Mouse (Mus musculus): ENCODE data around the gene Fgfr2. TPM values are rescaled to one million over a fixed set of nuclear protein-coding genes. Genes with fewer than 3 reads are reported as not detected.
A peak's percentile ranks its signal among the peaks of the same experiment; 100 is the strongest.

Fgfr2 gene
- total RNA-seq, 2 experiments from 2014 or later = 28.8 to 29.4 TPM

DNA sequence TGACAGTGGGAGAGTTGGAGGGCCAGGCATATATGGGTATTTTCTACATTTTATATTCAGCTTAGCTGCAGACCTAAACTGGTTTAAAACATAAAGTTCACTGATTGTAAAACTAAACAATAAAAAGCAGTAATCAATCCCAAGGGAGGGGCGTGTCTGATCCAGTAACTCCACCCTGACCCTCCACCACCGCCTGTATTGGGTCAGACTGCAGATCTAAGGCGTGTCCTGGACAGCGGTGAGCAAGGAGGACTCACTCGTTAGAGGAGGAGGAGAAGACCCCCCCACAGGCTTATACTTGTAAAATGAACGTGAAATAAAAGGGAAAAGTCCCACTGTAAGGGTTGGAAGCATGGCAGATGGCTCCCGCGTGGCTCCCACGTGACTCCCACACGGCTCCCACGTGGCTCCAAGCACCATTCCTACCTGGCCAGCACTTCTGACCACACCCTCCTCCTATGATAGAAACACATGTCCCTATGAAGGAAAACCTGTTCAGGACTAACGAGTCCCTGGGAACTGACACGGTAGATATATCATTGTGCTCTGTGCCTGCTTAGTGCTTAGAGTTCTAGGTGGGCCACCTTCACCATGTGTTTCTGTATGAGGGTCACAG is 2131.9 kb downstream of the Fgfr2 start:
- no peak for DNase-seq (ENCODE audit: extremely low spot score in 1 of 2, low spot score in 2 of 2)
- intact Hi-C loops (cut with DNase I) = no loop called here

DNA sequence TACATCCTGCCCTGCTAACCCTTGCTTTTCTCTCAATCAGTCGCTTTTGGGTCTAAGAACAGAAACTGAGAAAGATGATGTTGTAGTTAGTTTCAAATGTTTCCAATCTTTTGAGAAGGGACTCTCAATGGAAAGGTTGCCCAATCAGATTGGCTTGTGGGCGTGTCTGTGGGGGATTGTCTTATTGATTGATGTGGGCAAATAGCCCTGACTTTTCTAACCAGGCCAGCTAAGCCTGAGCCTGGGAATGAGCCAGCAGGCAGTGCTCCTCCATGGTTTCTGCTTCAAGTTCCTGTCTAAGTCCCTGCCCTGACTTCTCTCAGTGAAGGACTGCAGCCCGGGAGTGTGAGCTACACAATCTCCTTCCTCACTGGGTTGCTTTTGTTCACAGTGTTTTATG is 2133.8 kb downstream of the Fgfr2 start:
- DNase-seq (ENCODE audit: extremely low spot score in 1 of 2, low spot score in 2 of 2) = no peak
- intact Hi-C loops (cut with DNase I) = no loop called here

DNA sequence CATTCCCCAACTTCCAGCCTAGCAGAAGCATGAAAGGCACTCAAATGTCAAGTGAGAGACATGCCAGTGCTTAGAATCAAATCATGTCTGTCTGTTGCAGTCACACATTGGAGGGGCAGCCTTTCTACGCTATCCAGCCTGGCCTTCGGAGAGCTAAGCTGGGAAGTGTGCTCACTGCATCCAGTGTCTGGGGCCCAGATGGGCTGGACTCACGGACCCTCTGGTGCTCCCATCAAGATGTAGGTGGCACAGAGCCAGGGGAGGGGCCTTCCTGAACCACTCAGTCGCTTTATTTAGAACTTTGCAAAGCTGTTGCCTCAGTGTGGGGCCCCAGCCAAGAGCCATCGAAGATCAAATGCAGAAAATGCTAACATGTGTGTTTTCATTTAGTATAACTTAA is 2135.0 kb downstream of the Fgfr2 start:
- no peak for DNase-seq (ENCODE audit: extremely low spot score in 1 of 2, low spot score in 2 of 2)
- intact Hi-C loops (cut with DNase I) = no loop called here

DNA sequence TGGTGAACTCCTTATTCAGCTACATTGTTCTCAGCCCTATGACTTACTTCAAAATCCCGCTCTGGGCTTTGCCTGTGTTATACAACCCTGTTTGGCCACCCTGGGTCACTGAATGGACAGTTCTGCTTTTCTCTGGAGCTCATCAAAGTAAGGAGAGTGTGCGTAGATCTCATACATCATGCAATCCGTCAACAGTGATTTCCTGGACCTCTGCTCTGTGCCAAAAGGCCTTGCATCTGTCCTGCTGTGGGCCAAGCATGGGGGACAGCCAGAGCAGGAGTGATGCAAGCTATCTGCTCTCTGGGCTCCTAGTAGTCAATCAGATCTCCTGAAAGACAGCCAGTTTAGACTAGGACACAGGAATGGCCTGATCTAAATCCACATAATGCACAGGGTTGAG is 2137.4 kb downstream of the Fgfr2 start:
- intact Hi-C loops (cut with DNase I) = no loop called here
- DNase-seq (ENCODE audit: extremely low spot score in 1 of 2, low spot score in 2 of 2) = no peak

DNA sequence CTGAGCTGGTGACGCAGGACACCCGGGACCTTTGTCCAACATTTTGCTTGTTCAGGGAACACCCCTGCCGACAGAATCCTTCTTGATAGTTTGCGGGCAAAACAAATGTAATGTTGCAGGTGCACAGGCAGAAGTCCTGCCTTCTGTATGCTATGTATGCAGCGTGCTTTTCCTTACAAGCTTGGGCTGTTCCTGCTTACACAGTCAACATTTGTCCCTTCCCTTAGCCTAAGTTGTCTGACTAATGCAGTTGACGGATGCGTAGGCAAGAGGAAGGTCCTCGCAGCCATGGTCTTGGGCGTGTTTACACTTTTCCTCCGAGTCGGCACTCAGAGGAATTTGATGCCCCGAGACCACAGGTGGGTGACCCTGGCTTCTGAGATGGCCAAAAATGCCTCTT is 2138.0 kb downstream of the Fgfr2 start:
- intact Hi-C loops (cut with DNase I) = no loop called here

DNA sequence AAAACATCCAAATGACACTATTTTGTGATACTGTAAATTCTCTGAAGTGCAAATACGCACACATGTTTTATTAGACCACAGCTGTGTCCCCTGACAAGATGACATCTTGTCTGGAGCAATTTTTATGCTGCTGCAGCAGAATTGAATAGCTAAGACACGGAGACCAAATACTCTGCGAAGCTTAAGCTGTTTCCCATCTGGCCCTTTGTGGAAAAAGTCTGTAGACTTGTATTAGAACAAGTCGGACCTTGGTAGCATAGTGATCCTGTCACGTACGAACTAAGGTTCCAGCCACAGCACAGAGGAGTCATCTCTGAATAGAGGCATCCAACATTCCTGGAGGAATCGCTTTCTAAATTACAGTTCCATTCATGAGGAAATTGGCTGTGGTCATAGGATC is 2138.9 kb downstream of the Fgfr2 start:
- intact Hi-C loops (cut with DNase I) = loop anchor here (5.0 kb wide), 1 partner anchor 47 kb away; the partner anchor contains the start of gene Htra1
- no peak for DNase-seq (ENCODE audit: extremely low spot score in 1 of 2, low spot score in 2 of 2)

More for the DNA sequence above, 2138.0 kb downstream of the Fgfr2 start:
- no peak for DNase-seq (ENCODE audit: extremely low spot score in 1 of 2, low spot score in 2 of 2)

DNA sequence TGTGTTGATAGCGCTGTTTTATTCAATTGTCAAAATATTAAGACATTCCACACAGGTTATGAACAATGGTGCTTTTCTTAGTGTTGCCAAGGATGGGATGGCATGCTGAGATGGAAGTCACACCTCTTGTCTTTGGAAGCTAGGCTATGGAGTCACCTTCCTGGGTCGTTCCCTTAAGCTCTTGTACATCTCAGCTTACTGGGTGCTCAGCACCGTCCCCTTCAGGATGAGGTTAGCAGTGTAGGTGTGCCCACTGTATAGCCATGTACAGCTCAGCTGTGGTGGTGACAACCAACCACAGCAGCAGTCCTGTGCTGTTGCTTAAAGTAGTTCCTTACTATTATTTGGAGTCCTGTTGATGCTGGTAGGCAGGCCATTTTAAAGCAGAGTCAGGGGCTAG is 2140.3 kb downstream of the Fgfr2 start:
- intact Hi-C loops (cut with DNase I) = loop anchor here (5.0 kb wide), 1 partner anchor 46 kb away; the partner anchor contains the start of gene Htra1
- DNase-seq (ENCODE audit: extremely low spot score in 1 of 2, low spot score in 2 of 2) = no peak

DNA sequence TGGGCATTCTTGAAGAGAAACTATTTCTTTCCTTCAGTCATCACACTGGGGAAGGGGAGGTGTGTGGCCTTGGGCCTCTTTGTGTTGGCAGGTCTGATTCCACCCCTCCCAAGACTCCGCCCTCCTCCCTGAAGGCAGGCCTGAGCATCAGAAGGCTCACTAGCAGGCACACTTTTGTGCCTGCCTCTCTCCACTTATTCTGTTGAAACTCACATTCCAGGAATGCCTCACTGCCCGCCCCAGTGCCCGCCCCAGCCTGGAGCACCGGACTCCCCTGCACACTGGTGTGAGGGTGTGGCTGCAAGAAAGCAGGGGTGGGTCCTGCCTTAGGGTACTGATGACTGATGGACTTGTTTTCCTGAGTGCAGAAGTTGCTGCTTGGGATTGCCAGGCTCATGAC is 2140.8 kb downstream of the Fgfr2 start:
- no peak for DNase-seq (ENCODE audit: extremely low spot score in 1 of 2, low spot score in 2 of 2)
- intact Hi-C loops (cut with DNase I) = loop anchor here (5.0 kb wide), 1 partner anchor 45 kb away; the partner anchor contains the start of gene Htra1

DNA sequence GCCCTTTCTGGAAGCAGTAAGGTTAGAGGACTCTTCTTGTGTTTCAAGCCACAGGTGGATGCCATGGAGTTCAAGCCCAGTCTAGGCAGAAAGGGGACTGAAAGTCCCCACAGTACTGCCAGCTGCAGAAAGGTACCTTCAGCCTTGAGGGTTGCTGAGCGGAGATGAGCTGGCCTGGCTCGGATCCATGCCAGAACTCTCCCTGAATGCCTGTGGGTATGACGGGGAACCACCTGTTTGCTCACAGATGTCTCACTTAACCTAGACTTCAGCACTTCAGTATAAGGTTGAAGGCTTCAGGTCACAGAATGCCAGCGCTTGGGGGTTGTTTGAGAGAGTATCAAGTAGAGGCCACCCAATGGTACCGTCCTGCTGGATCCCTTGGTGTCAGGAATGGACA is 2143.0 kb downstream of the Fgfr2 start:
- intact Hi-C loops (cut with DNase I) = loop anchor here (5.0 kb wide), 1 partner anchor 43 kb away; the partner anchor contains the start of gene Htra1
- no peak for DNase-seq (ENCODE audit: extremely low spot score in 1 of 2, low spot score in 2 of 2)

DNA sequence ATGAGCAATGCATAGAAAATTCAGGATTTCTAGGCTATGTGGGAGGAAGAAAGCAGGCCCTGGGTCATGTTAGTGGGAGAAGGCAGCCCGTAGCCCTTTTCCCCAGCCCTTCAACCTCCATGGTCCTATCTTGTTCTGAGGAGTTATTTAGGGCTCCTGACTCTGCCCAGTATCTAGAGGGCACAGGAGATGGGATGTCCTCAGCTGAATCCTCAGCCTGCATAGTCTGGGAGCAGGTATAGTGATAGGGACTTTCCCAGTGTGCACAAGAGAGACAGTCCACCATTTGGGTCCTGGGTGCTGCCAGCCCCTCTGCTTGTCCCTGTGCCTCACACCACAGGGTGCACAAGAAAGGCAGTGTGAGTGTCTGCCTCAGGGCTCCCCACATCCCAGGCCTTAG is 2144.6 kb downstream of the Fgfr2 start:
- intact Hi-C loops (cut with DNase I) = no loop called here
- no peak for DNase-seq (ENCODE audit: extremely low spot score in 1 of 2, low spot score in 2 of 2)

DNA sequence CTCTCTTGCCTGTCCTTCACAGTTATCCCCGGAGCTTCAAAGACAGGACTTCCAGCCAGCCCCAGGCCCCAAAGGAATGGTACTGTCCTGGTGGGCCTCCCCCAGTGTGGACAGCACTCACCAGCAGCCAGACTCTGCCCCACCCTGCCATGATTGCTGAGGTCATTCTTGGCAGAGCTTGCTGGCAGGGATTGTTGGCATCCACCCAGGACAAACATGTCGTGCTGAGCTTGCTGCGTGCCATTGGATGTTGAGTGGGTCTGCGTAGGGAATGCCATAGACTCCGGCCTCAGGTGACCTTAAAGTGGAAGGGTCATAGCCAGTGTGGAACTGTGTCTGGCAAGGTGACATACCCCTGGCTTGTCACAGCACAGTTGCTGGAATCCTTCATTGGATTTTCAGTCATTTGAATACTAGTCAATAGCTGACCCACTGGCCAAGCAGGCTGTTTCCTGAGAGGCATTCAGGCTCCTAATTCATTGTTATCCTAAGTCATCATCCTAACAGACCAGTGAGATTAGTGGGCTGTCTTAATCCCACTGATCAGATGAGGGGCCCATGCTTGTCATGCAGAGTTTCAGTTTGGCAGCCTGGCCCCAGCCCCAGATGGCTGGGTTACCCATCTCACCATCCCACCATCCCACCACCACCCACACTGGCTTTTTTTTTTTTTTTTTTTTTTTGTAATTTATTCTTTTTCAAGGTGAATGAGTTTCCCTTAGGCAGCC is 2145.2 kb downstream of the Fgfr2 start:
- intact Hi-C loops (cut with DNase I) = no loop called here
- peak; percentile 59 to 87 for DNase-seq (ENCODE audit: extremely low spot score in 1 of 2, low spot score in 2 of 2)

DNA sequence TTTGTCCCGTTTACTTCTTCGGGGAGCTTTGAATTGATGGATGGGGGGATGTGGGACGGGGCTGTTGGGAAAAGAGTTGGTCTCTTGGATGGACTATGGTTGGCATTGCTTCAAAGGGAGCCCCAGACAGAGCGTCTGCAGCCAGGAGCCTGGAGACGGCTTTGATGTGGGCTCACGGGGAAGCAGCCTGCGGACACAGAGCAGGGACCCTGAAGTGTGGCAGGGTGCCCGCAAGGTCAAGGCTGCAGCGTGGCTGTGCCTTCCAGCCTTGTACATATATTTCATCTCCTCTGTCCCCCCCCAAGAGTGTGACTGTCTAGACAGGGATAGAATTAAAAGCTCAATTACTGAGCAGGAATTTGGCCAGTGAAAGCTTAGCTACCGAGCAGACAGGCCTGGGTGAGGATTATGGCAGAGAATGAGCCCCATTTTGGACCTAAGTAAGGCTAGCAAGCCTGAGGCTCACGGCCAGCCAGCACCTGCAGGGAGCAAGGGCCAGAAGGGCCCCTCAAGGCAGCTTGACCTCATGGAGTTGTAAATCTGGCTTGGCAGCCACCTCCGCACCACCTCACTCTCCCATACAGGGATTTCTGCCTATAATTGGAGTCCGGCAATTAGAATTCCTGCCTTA is 2146.7 kb downstream of the Fgfr2 start:
- intact Hi-C loops (cut with DNase I) = no loop called here
- peak; percentile 51 to 84 for DNase-seq (ENCODE audit: extremely low spot score in 1 of 2, low spot score in 2 of 2)

DNA sequence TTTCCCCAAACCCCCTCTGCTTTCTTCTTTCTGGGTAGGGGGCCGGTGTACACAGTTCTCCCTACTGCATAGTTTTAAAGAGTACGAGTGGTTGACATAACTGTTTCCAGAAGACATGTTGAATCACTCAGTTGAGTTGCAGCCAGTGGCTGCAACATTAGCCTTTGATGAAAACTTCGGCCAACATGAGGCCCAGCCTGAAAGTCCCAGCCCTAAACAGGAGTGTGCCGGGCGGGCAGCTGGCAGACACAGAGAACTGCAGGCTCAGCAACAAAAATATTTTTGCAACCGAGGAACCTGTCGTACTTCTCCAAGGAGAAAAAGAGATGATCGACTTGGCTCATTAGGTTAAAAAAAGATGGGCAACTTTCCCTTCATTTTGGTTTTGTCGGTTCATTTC is 2150.4 kb downstream of the Fgfr2 start:
- no peak for DNase-seq (ENCODE audit: extremely low spot score in 1 of 2, low spot score in 2 of 2)
- intact Hi-C loops (cut with DNase I) = no loop called here

DNA sequence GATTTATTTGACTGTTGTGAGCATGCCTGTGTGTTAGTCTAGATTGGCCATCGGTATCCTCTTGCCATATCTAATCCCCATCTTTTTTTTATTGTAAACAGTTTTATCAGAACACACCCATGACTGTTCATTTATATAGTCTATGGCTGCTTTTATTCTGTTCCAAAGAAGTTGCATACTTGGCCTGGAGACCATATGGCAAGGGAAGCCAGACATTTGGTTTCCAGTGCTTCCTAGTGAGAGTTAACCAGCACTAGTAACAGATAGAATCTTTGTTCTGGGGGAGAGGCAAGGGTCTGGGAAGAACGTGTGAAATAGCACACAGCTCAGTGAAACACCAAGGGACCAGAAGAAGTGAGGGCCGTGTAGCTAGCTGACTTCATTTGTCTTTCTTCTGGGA is 2153.6 kb downstream of the Fgfr2 start:
- no peak for DNase-seq (ENCODE audit: extremely low spot score in 1 of 2, low spot score in 2 of 2)
- intact Hi-C loops (cut with DNase I) = no loop called here

DNA sequence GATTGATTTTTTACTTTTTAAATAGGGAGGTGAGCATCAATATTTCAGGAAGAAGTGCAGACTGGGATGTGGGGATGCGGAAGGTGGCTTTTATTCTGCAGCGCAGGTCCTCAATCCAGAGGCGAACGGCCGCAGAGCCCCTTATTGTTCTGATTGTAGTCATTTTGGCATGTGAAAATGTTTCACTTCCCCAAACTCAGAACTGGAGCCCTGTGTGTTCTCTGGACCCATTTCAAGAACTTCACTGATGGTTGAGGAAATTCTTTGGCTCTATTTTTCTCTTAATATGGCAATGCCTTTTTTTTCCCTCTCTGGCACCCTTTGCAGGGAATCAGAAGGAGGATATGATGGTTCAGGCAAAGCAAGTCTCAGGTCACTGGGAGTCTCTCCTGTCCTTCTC is 2154.1 kb downstream of the Fgfr2 start:
- intact Hi-C loops (cut with DNase I) = no loop called here
- DNase-seq (ENCODE audit: extremely low spot score in 1 of 2, low spot score in 2 of 2) = no peak

DNA sequence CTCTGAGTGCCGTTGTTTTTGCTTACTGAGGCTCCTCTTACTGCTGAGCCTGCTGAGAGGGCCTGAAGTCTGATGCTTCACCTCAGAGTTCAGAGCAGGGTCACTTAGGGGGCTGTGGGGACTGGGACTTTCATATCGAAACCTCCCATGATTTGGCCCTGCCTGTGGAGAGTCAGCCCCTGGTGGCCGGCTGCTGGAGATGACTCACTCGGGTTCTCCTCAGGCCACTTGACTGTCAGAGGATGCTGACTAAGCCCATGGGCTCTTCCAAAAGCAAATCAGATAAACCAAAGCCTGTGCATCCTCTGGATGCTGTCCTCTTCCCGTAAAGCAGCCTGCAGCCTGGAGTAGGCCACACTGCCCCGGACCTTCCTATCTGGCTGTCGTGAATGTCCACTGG is 2154.6 kb downstream of the Fgfr2 start:
- DNase-seq (ENCODE audit: extremely low spot score in 1 of 2, low spot score in 2 of 2) = peak in 1 of 2 experiments; percentile 58
- intact Hi-C loops (cut with DNase I) = no loop called here

DNA sequence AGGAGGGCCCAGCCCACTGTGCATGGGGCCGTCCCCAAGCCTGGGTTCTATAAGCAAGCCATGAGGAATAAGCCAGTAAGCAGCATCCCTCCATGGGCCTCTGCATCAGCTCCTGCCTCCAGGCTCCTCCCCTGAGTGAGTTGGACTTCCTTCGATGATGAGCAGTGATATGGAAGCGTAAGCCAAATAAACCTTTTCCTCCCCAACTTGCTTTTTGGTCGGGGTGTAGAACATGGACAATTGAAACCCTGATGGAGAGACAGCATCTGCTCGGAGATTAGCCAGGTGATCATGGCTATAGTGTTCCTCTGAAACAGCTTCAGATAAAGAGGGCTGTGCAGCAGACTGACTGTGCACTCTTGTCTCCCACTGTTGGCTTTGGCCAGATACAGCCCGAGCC is 2155.2 kb downstream of the Fgfr2 start:
- no peak for DNase-seq (ENCODE audit: extremely low spot score in 1 of 2, low spot score in 2 of 2)

DNA sequence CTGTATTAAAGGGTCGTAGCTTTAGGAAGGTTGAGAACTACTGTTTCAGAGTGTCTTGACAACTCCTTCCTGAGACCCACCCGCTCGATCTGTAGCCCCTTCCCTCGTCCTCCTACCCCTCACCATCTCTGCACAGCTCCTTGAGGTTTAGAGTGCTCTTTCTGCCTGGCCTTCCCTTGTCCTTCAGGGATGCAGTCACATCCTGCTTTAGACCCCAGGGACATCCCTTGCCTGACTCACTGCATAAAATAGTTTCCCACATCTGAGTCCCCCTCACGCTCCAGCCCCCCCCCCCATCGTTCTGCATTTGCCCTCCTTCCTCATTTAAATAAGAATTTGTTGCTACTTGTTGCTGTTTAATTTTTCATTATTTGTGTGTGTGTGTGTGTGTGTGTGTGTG is 2156.3 kb downstream of the Fgfr2 start:
- no peak for DNase-seq (ENCODE audit: extremely low spot score in 1 of 2, low spot score in 2 of 2)
- intact Hi-C loops (cut with DNase I) = no loop called here

More for the DNA sequence above, 2155.2 kb downstream of the Fgfr2 start:
- intact Hi-C loops (cut with DNase I) = no loop called here

DNA sequence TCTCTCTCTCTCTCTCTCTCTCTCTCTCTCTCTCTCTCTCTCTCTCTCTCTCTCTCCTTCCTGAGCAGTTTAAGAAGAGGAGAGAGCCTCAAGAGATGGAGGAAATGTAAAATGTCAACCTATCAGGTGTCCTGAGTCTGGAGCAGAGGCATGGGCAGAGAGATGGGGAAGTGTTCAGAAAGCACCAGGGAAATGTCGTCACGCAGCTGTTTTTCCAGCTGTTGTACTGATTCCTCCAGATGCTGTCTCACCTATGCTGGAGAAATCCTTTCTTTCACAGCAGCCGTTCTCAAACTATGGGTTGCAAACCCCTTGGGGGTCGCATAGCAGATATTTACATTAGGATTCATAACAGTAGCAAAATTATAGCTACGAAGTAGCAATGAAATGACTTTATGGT is 2156.7 kb downstream of the Fgfr2 start:
- intact Hi-C loops (cut with DNase I) = no loop called here
- no peak for DNase-seq (ENCODE audit: extremely low spot score in 1 of 2, low spot score in 2 of 2)

DNA sequence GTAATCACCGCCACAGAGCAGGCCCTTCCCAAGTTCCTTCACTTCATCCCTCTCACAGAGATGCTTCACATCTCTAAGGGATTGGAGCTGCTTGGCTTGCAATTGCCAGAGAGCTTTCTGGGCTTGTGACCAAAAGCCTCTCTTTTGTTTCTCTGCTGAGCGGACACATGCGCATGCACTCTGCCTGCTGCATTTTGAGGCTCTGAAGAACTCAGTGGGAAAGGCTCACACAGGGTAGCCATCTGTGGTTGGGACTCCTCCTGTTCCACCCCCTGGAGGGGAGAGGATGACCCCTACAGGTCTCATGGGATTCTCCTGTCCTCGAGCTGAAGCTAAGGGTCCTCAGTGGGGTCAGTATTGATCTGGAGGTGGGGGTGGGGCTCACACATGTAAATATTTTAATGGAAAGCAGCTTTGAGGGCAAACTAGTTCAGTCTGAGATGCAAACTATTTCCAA is 2157.2 kb downstream of the Fgfr2 start:
- peak; percentile 67 to 71 for DNase-seq (ENCODE audit: extremely low spot score in 1 of 2, low spot score in 2 of 2)
- intact Hi-C loops (cut with DNase I) = no loop called here
